Mouse (Mus musculus) ES-E14 (cell line): ENCODE measurements around the gene Gng5.

Source experiments
- CHD2 ChIP-seq: IDR thresholded peaks from 2 replicates; pipeline ENCODE4 v1.6.1; 2014; ENCODE audit warnings: mild to moderate bottlenecking, low read depth, low read length, inconsistent platforms
- HCFC1 ChIP-seq: IDR thresholded peaks from 2 replicates; pipeline ENCODE4 v1.6.1; 2012; ENCODE audit warnings: low read length, inconsistent platforms, borderline replicate concordance; ENCODE audit not compliant: insufficient read depth
- MAFK ChIP-seq: IDR thresholded peaks from 2 replicates; pipeline ENCODE4 v1.6.1; 2014; ENCODE audit warnings: mild to moderate bottlenecking, low read depth, low read length, inconsistent platforms; ENCODE audit not compliant: insufficient read depth
- ZNF384 ChIP-seq: IDR thresholded peaks from 2 replicates; pipeline ENCODE4 v1.6.1; 2012; ENCODE audit warnings: low read depth, low read length, inconsistent platforms

DNA sequence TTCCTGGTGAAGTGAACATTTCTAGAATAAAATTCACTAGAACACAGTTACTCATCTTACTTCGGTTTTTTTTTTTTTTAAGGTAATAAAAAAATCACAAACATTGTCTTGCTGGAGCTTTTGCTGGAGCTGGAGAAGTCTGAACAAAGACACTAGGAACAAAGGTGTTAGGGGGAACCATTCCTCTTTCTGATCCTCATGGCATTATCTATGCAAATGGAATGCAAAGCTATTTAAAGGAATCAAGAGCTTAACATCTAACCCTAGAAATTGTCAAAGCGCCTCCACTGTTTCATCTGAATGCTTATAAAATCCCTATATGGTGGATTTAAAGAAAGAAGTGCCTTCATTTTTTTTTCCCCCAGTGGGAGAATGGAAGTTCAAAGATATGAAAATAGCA lies 28.7 kb downstream of the Gng5 start:
- no peak for TF ChIP-seq MAFK
- TF ChIP-seq HCFC1 = no peak
- TF ChIP-seq CHD2 = no peak
- TF ChIP-seq ZNF384 = no peak
